Mouse (Mus musculus): ENCODE results near the gene Gm4491. TPM values are rescaled to one million over a fixed set of nuclear protein-coding genes. Genes with fewer than 3 reads are reported as not detected.

The Gm4491 gene
- polyA plus RNA-seq (2012; rRNA removed): not detected in 2 replicates

GRCm38 (mm10) chr14:57115823-57116544, at the start of gene Gm4491:
Gene Gm4491 (minus strand): TSS chr14:57115883.

DNA sequence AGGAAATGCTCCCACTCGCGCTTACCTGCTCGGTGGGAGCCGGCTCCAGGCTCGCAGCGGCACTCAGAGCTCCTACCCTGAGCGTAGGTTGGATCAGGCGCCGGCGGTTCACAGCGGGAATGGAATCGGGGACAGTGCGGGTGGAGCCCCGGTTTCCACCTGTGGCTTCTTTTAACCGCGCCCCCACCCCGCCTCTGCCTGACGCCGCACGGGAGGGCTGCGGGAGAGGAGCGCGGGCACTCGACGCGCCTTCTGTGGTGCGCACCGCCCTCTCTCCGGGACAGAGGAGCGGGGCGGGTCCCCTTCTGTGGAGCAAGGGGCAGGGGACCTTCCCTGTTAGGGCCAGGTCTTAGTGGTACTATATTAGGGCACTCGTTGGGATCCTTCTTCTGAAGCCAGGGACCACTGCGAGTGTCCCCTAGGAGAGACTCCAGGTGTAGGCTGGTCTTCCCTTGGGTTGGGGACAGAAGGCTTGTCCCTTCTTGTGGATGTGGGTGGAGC, 17.5 kb upstream of the Gm4491 start, which contains the start of gene Gjb6:
TSS of gene Gjb6 (minus strand) at position 451 of the 501 bp plus-strand sequence.

DNA sequence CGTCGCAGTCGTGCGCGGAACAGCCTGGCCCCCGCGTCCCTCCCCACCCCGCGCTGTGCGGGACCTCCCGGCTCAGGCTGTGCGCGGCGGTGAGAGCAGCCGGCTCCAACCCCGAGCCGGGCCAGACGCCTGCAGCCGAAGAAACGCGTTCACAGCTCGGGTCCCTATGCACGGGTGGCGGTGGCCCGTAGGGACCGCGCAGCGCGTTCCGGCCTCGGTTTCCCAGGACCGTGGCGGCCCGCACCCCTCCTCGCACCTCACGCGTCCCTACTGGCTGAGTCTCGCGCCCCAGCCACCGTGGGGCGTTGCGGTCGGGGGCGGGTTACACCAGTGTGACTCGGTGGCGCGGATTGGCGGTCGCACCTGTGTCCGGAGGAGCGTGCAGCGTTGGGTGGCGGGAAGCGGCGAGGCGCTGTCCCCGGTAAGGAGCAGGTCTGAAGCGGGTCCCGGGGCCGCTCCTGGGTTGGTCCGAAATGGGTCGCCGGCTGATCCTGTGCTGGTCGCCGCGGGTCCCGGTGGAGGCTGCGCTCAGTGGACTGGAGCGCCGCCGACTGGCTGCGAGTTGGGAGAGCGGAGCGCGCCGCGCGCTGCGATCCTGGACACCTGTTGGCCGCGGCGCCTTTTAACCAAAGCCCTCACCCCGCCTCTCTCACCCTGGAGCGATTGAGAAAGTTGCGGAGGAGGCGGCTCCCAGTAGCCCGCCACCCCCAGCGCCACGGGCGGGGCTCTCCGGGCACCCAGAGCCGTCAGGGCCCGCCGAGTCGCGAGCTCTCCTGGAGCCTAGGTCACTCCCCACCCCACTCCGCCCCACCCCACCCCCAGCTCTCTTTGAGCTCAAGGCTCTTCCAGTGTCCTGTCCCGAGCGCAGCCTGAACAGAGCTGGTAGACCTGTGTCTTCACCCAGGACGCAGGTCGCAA, 11.3 kb downstream of the Gm4491 start, which contains the start of gene Gjb2:
TSS of gene Gjb2 (minus strand) at position 597 of the 918 bp plus-strand sequence.

Other genes starting within 250 kb of the Gm4491 start
- gene Zmym2, start 229.2 kb downstream of the Gm4491 start, polyA plus RNA-seq (2012; rRNA removed): 7.2 TPM in 2 replicates
- gene Gja3, start 57.8 kb downstream of the Gm4491 start, polyA plus RNA-seq (2012; rRNA removed): not detected in 2 replicates
- gene Gjb2, start 11.2 kb downstream of the Gm4491 start, polyA plus RNA-seq (2012; rRNA removed): 21.8 and 23.6 TPM in 2 replicates
- not detected in 2 replicates for gene Gjb6, start 17.7 kb upstream of the Gm4491 start, polyA plus RNA-seq (2012; rRNA removed)